Mouse (Mus musculus) thymus, postnatal 0 days (tissue): ENCODE data around the gene Mocs3. TPM values are rescaled to one million over a fixed set of nuclear protein-coding genes. Genes with fewer than 3 reads are reported as not detected.
A peak's percentile ranks its signal among the peaks of the same experiment; 100 is the strongest.

Experiments
- DNase-seq: peaks from one replicate; pipeline ENCODE4 v3.0.0-alpha.2; 2015; ENCODE audit warnings: low spot score
- polyA plus RNA-seq: library from polyadenylated mRNA; unstranded; fragments of >200 nt; fragmentation: Nextera tagmentation; extraction: Ambion mirVana; gene quantifications from 2 replicates; pipeline ENCODE4 v1.2.1, GENCODE M21; 2015

Gene Mocs3
- 9.3 and 11.4 TPM in 2 replicates for polyA plus RNA-seq

DNA sequence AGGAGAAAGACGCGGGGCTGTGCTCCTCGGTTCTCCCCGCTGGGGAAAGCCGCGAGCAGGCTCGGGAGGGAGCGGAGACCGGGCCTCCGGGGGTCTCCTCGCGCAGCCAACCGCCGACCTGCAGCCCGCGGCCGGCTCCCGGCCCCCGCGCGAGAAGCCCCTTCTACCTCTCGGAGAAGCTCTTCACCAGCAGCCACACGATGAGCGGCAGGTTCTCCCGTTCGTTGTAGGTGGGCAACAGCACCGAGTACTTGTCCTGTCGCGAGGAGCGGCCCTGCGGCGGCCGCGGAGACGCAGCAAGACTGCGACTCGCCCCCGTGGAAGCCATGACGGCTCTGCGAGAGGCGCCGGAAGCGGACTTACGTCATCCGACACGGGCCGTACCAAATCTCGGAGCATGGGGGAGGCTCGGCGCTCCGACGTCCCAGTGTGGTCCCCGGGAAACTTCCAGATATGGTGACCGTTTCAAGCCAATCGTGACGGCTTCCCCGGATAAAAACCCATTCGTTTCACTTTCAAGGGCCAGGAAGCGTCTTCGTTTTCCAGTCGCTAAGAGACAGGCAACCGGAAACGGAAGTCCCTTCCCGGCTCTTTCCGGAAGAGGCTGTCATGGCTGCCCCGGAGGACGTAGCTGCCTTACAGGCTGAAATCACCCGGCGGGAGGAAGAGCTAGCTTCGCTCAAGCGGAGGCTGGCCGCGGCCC, at the start of gene Mocs3, which contains the start of the genes Gm20716 and Dpm1:
Gene Mocs3 (plus strand): TSS at position 597 of the 703 bp plus-strand sequence.
Gene Gm20716 (minus strand): TSS at position 339 of the 703 bp plus-strand sequence.
Gene Dpm1 (minus strand): TSS at position 566 of the 703 bp plus-strand sequence.
- peak; percentile 90 for DNase-seq

DNA sequence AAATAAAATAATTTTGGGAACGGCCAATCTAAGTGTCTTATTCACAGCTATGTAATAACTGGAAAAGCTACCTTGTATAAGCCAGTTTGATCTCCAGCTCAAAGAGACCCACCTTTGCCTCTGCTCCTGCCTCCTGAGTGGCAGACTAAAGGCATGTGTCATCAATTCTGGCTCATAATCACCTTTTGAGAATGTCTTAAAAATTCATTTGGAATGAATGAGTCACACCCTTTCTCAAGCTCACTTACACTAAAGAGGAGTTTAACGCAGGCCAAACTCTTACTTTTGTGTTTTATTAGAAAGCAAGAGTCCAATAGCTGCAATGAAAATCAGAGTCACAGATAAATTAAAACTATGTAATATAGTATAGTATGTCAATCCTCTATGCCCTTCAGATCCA, 38.6 kb upstream of the Mocs3 start:
- DNase-seq: no peak

DNA sequence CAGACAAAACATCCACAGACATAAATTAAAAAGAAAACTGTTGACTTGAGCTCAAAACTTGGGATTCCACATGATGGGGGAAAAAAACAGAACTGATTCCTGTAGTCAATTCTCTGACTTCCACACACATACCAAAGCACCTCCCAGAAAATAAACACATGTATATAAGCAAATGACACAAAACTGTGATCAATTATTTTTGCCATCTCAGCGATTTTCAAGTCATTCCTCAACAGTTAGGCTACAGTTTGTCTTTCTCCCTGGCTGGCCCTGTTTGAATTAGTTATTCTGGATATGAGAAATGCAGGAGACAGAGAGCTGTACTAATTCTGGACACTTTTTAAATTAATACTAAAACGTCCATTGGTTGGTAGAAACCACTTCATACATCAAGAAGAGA, 36.7 kb upstream of the Mocs3 start:
- no peak for DNase-seq

DNA sequence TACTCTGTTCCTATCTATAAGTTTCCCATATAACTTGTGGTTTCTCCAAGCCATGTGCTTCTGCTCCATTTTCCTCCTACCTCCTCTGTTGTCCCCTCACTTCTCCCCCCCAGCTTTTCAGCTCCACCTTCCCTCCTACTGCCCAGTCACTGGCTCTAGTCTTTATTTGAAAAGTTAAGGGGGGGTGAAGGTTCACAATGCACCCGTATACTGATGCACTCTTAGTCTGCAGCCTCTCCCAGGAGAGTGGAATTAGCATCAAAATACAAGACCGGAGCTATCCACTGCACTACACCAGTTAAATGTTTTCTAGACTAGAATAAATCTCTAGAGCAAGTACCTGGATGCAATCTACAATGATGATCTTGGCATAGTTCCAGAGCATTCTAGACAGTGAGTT, 34.7 kb upstream of the Mocs3 start:
- DNase-seq: no peak

DNA sequence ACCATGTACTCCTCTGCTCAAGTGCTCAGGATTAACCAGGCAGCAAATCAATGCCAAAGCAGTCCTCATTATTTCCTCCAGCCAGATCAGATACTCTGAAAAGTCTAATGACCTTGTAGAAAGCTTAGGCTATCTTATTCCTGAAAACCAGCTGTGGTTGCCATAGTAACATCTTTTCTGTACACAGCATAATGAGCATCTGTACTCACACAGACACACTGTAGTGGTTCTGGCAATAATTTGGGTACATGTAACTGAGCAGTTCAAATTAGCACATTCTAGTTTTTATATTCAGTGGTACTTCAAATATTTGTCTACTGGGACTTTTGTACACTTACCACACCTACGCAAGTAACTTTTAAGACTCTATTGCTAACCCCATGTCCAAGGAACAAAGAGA, 32.0 kb upstream of the Mocs3 start:
- DNase-seq: no peak

DNA sequence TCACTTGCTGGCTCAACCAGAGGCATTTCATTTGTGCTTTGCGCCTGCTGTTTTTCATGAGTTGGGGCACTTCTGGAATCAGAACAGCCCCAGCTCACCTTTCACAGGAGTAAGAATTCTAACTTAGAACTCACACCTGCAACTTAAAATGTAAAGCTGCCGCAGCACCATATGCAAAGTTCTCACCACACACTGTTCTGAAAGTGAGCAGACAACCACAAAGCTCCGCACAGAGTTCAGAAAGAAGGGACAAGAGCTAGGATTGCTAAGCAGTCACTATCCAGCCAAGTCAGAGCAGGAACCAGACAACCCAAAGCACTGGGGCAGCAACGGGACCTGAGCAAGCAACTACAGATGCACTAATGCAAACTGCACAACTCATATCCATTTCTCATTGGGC, 30.9 kb upstream of the Mocs3 start:
- no peak for DNase-seq

DNA sequence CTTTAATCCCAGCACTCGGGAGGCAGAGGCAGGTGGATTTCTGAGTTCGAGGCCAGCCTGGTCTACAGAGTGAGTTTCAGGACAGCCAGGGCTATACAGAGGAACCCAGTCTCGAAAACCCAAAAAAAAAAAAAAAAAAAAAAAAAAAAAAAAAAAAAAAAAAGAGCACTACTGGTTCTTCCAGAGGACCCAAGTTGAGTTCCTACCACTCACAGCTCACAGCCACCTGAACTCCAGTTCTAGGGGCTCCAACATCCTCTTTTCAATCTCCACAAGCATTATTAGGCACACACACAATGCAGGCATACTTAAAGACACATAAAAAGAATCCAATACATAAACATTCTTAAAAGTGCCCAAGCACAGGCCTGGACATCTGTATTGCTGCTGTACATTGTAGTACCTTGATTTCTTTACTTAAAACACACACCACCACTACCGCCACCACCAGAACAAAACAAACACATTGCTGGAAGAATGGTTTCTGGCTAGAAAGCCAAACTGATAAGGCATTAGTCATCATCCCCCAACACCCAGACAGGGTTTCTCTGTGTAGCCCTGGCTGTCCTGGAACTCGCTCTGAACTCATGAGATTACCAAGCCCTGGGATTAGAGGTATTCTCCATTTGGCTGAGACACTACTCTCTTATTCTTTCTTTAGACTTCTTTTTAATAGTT, 30.3 kb upstream of the Mocs3 start:
- no peak for DNase-seq

DNA sequence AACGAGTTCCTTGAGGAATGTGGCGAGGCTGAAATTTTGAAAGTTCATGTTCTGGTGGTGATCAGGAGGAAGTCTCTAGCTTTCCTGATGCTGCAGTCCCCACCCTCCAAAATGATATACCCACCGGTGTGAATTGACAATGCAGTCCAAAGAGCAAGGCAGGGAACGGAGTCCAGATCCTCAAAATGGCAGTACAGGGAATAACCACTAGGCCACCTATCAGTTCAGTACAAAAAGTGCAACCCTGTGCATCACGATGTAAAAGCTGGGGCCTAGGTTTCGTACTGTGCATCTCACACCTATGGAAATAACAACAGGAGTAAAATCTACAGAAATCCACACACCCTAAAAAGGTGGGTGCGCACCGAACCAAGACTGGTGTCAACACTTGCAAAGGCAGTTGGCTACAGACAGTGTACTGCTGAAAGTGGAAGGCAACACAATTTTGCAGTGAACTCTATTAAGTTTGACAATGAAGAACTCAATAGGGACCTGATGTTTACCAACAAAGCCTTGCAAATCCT, 25.9 kb upstream of the Mocs3 start:
- no peak for DNase-seq

DNA sequence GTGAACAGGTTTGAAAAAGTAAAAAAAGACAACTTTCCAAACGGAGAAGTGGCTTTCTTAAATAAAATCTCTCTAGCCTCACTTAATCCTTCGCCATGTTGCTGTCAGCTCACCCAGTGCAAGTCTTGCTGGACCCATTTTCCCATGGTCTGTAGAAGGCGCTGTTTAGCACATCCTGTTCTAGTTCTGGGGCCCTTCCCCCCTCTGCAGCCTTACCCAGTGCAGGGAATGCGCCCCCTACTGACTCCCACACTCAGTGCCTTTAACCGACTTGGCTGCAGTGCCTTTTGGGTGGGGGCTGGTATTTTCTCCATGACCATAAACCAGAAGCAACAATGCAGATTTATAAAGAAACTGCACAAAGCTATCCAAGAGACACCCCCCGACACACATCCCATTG, 25.2 kb upstream of the Mocs3 start:
- DNase-seq: peak; percentile 95

DNA sequence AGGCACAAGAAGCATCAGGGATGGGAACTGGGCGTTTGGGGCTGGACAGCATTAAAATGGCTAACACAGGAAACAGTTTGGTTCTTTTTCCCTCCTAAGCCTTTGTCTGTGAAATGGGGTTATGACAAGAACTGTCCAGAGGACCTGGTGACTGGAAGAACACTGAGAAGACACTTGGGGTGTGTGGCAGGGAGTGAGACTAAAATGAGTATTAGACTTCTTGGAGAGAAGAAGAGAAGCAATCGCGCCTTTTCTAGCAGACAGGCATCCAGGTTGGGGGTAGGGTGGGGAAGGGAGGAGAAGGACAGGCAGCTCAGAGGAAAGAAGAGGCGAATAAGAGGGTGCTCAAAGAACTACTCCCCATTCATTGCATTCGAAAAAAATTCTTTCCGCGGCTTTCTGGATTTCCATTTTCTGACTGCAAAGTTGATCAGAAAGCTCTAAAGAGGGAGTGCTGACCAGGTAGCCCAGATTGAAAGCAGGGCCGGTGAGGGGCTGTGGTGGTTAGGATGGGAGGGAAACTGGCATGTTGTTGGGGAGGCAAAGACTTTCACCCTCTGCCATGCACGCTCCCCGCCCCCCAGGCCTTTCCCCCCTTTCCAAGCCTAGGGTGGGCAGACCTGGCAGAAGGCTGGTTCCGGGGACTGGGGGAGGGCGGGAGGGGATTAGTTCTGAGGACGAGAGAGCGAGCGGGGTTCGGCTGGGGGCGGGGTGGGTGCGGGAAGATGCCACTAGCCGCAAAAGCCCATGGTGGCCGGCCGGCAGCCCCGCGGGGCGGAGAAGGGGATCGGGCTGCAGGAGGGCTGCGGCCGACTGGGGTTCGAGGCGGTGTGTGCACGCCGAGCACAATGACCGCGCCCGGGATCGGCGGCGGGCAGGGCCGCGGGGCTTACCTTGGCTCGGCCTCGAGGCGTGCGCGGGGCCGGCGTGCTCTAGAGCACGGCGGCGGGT, 24.5 kb upstream of the Mocs3 start:
- peak; percentile 34 for DNase-seq

DNA sequence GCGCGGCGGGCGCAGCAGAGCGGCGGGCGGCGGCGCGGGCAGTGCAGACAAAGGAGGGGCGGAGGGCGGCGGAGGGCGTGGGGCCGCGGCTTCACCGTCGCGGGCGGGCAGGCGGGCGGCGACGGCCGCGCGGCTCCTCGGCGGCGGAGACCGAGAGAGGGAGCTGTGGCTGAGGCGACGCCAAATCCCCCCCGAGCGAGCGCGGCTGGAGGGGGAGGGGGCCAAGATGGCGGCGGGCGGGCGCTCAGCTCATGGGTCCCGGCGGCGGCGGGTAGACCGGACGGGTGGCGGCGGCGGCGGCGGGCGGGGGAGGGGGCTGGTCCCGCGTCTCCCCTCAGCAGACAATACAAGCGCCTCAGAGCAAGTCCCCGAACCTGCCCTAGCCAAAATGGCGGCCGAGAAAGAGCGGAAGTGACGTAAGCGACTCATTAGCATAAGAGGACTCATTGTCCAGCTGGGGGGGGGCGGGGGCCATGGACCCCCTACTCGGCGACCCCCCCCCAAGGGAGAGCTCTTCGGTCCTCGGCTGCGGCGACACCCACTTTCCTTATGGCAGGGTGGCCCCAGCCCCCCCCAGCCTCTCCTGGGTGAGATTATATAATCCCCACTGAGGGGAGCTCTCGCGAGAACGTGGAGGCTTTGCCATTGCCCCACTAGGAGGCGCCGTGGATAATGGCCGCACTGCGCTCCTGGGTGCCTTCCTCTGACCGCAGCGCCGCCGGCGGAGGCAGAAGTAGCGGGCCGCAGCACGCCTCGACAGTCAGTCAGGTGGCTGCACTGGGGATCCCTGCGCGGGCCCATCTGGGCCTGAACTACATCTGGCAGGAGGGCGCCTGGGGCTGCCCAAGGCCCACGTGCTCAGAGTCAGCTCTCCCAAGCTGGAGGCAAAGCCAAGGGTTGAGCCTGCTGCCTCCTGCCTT, 23.4 kb upstream of the Mocs3 start, which contains the start of gene Adnp:
Gene Adnp (minus strand): TSS at position 388 of the 920 bp plus-strand sequence.
- peak; percentile 98 for DNase-seq

DNA sequence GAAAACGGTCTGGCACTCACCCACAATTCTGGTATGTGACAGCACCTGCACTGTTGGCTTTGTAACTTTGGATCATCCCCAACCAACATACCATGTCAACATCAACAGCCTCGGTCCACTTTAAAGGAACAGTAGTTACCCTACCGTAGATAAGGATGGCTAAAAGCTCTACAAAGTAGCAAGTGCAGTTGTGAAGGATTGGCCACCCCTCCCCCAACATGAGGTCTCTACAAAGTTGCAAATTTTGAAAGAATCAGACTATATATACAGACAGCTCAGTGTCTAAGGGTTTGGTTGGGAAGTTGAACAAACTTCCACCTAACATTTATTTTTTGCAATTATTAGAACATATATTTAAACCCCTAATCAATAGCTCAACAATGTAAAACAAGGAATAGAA, 22.5 kb upstream of the Mocs3 start:
- DNase-seq: no peak

DNA sequence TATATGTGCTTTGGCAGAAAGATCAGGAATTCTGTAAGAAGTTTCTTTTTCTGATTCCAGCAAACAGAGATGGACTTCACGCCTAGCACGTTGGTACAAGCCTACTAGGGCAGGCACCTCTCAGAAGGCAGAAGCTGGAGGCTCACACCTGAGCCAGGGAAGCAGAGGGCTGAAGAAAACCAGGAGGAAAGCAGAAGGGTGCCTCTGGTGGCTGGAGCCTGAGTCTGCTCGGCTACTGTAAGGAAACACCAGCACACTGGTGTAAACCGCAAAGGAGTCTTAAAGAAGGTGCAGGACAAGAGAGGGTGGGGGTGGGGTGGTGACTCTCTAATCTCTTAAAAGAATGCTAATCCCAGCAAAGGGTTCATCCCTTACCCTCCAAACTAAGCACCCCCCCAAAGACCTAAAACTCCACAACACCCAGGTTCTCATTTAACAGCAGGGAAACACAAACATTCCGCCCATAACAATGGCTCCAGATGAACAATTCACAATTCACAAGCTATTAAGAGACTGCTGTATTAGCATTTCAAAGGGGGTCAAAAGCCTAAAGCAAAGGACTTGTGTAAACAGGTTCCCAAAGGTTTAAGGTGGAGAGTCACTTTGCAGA, 16.5 kb upstream of the Mocs3 start:
- no peak for DNase-seq

DNA sequence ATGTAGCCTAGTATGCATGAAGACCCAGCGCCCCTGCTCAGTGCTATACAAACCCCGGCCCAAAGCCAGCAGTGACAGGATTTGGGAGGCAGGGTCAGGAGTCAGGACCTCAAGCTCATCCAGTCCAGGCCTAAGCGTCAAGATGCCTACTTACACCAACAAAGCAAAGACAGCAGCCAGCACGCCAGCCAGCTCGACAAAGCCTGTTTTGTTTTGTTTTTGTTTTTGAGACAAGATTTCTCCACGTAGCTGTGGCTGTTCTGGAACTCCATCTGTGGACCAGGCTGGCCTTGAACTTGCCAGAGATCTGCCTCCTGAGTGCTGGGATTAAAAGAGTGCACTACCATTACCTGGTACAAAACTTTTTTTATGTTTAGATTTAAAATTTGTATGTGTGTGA, 7.1 kb upstream of the Mocs3 start:
- no peak for DNase-seq

DNA sequence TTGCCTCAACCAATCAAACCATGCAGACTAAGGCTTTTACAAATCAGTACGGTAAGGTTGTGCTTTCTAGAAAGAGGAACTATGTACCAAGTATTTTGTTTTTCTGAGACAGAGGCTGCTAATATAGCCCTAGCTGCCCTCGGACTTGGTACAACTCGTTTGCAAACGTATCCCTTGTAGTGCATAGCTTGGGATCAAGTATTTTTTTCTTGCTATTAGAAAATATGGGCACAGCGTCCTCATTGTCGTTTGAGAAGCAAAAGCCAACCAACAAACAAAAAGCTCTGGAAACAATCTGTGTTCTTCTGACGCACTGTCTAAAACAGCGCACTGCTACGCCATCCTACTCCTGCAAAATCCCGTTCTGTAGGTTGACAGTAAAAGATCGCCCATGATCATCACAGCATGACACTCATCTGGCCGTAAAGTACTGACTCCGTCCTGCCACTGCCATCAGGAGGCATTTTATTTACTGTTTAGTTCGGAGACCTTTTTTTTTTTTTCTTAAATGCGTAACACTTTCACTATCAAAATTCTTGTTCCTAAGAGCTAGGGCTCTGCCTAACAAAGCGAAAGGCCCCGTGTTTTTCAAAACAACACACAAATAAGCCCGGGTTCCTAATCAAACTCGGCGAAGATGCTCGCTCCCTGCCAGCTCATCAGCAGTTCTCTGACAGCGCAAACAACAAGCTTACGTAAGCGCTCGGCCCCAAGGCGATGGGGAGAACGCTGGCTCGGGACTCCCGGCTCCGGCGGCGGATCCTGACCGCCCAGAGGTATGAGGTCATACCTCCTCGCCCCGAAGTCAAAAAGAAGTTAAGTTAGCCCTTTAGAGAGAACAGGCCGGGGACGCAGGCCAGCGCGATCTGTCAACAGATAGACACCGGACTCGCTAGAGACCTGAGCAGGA, 1.1 kb upstream of the Mocs3 start:
- DNase-seq: peak; percentile 28

DNA sequence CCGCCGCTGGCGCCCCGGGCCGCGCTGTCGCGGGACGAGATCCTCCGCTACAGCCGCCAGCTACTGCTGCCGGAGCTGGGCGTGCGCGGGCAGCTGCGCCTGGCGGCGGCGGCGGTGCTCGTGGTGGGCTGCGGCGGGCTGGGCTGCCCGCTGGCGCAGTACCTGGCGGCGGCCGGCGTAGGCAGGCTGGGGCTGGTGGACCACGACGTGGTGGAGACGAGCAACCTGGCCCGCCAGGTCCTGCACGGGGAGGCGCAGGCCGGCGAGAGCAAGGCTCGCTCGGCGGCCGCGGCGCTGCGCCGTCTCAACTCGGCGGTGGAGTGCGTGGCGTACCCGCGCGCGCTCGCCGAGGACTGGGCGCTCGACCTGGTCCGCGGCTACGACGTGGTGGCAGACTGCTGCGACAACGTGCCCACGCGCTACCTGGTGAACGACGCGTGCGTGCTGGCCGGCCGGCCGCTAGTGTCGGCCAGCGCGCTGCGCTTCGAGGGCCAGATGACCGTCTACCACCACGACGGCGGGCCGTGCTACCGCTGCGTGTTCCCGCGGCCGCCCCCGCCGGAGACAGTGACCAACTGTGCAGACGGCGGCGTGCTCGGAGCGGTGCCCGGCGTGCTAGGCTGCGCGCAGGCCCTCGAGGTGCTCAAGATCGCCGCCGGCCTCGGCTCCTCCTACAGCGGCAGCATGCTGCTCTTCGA, 500 bp downstream of the Mocs3 start:
- peak; percentile 16 for DNase-seq

DNA sequence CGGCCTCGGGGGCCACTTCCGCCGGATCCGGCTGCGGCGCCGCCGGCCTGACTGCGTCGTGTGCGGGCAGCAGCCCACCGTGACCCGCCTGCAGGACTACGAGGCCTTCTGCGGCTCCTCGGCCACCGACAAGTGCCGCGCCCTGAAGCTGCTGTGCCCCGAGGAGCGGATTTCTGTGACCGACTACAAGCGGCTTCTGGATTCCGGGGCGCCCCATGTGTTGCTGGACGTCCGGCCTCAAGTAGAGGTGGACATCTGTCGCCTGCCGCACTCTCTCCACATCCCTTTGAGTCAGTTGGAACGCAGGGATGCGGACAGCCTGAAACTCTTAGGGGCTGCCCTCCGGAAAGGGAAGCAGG, 1.0 kb downstream of the Mocs3 start:
- no peak for DNase-seq

DNA sequence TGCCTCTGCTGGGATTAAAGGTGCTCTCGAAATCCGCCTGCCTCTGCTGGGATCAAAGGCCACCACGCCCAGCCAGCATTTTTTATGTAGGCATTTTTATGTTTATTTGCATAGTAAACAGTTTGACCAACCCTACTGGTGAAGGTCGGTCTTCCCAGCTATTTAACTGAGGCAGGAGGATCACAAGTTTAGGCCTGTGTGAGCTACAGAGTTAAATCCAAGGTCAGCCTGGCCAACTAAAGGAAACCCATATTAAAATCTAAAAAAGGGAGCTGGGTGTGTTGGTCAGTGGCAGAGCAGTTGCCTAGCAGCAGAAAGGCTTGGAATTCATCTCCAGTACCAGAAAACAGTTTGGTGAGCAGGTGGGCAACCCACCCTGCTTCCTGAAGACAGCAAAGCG, 2.9 kb downstream of the Mocs3 start:
- no peak for DNase-seq
